Mouse (Mus musculus) limb, embryonic 12.5 days (tissue): ENCODE data around the gene Fxr2. TPM values are rescaled to one million over a fixed set of nuclear protein-coding genes. Genes with fewer than 3 reads are reported as not detected.

Experiments used
- ATAC-seq: fragments of 200-750 bp; cut with Nextera tagmentation; 2 replicates; pipeline ENCODE4 v1.8.0; 2017; ENCODE audit warnings: low read depth, moderate TSS enrichment; ENCODE audit not compliant: insufficient number of reproducible peaks, insufficient read depth, low FRiP score, low TSS enrichment
- H3K27ac ChIP-seq: fragments of 300-500 bp; sonication (generic); 2 replicates; pipeline ENCODE4 v1.5.1; 2016; ENCODE audit warnings: mild to moderate bottlenecking, moderate library complexity
- H3K27me3 ChIP-seq: fragments of 300-500 bp; sonication (generic); 2 replicates; pipeline ENCODE4 v1.6.1; 2016; ENCODE audit warnings: mild to moderate bottlenecking, moderate library complexity
- H3K36me3 ChIP-seq: fragments of 300-500 bp; sonication (generic); 2 replicates; pipeline ENCODE4 v1.6.1; 2016; ENCODE audit warnings: mild to moderate bottlenecking, moderate library complexity
- H3K4me1 ChIP-seq: fragments of 300-500 bp; sonication (generic); replicated peaks from 2 replicates; pipeline ENCODE4 v1.6.1; 2016
- H3K4me2 ChIP-seq: fragments of 300-500 bp; sonication (generic); 2 replicates; pipeline ENCODE4 v1.6.1; 2016; ENCODE audit warnings: mild to moderate bottlenecking, moderate library complexity
- H3K4me3 ChIP-seq: fragments of 300-500 bp; sonication (generic); replicated peaks from 2 replicates; pipeline ENCODE4 v1.5.1; 2016; ENCODE audit warnings: mild to moderate bottlenecking
- H3K9ac ChIP-seq: fragments of 300-500 bp; sonication (generic); replicated peaks from 2 replicates; pipeline ENCODE4 v1.6.1; 2016; ENCODE audit warnings: mild to moderate bottlenecking, moderate library complexity
- H3K9me3 ChIP-seq: fragments of 300-500 bp; sonication (generic); 2 replicates; pipeline ENCODE4 v1.6.1; 2016; ENCODE audit warnings: mild to moderate bottlenecking, moderate library complexity
- WGBS: fragments of 180-500 bp; shearing (Covaris S2); methylation state at CpG from one replicate; pipeline ENCODE4 v1.1.7; 2016; 5-methylcytosine and 5-hydroxymethylcytosine counted together
- polyA plus RNA-seq: library from polyadenylated mRNA; unstranded; fragments of >200 nt; fragmentation: Nextera tagmentation; extraction: Ambion mirVana; gene quantifications from 2 replicates; pipeline ENCODE4 v1.2.1, GENCODE M21; 2016

Fxr2 gene
- polyA plus RNA-seq, 1 experiment from 2014 or later: 56.0 TPM

DNA sequence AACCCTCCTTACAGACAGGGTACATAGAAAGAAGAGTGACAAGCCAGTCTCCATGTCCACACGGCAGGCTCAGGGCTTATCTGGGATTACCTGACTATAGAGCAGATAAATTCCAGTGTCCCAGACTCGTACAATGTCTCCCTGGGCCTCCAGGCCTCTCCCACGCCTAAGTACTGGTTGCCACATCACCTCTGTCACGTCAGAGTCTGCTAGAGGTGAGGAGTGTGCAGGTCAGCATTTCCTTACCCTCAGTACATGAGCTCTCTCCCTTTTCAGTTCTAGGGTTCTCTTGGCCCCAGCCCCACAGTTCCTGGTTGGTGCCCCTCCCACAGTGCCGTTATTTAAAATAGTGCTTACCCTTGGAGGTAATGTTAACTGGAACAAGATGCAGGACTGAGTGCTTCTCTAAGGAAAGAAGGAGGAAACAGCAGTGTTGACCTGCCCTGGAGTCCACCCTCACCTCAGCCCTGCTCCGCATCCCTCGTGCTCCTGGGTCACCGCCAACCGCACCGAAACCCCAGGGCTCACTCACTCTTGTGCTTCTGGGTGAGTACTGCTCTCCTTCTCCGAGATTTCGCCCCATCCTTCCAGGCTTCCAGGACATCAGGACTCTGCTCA is 51.4 kb downstream of the Fxr2 start:
- 82% methylated on average over 12 of the region's 12 CpGs for WGBS
- Histone ChIP-seq H3K4me3 (no peak overlapping the region), H3K9me3 (no peaks in the 10 kb centered on the region), H3K27ac (no peak overlapping the region), H3K36me3 (peaks cover 12% of the 10 kb centered on the region), H3K4me1 (peaks cover 33% of the 10 kb centered on the region), H3K9ac (no peak overlapping the region), H3K27me3 (no peaks in the 10 kb centered on the region), H3K4me2 (no peak overlapping the region)
- no peak for ATAC-seq

DNA sequence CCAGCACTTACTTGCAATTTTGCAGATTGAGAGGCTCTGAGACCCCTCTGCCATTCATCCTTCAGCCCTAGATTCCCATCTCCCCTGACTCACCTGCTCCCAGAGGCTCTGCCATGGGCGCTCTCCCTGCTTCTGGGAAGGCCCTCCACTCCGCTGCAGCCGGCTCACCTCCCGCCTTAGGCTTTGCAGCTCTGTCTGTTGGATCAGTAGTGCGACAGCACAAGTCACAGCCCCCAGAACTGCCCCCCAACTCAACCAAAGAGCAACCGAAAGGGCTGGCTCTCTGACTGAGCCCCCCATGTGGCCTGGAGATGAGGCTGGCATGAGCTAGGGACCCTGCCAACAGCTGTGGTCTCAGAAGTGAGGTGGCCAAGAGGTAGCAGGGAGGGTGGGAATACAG is 52.1 kb downstream of the Fxr2 start:
- Histone ChIP-seq H3K36me3 (peaks cover 7% of the 10 kb centered on the region), H3K4me2 (no peak overlapping the region), H3K27ac (no peak overlapping the region), H3K9me3 (no peaks in the 10 kb centered on the region), H3K4me1 (peaks cover 33% of the 10 kb centered on the region), H3K4me3 (no peak overlapping the region; the same call in 1 of the 2 replicates), H3K9ac (0 out of 2 replicates have a peak overlapping the region, but pooled peaks have one; percentile 13), H3K27me3 (no peaks in the 10 kb centered on the region)
- ATAC-seq: no peak
- 89% methylated on average over 6 of the region's 6 CpGs for WGBS

DNA sequence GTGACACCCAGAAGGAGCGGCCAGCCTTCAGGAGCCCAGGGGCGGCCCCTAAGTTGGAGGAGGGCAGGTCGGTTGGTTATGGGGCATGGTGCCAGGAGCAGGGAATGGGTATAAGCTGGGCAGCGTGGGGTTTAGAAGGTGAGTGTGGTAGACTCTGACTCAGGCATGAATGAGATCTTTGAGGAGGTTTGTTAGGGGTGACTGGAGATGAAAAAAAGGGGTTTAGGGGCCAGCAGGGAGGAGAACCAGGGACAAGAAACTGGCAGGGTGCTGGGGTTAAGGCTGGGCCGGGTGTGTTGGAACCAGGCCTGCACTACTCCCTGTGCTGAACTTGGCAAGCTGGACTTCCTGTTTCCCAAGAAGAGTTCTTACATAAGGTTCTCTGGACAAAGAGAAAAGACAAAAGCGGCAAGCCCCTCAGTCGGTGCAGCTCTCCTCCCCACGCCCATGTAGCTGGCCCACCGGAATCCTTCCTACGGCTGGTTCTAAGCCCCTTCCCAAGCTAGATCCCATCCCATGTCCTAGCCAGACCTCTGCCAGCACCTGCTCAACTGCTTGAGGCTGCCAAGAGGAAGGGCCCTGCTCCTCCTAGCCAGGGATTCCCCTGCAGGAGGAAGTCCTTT is 52.8 kb downstream of the Fxr2 start, which contains the start of gene Tnfsf13:
Gene Tnfsf13 (minus strand): TSS at position 259 of the 623 bp plus-strand sequence.
- no peak for ATAC-seq
- Histone ChIP-seq H3K9ac (peak within 1 kb of the TSS; percentile 13; the same call in 1 of the 2 replicates), H3K36me3 (no peaks in the 10 kb centered on the region; the same call in 1 of the 2 replicates), H3K27ac (0 out of 2 replicates have a peak within 1 kb of the TSS, but pooled peaks have one; percentile 14), H3K4me2 (0 out of 2 replicates have a peak within 1 kb of the TSS, but pooled peaks have one; percentile 2), H3K4me1 (peaks cover 26% of the 10 kb centered on the region), H3K4me3 (no peak within 1 kb of the TSS; the same call in 1 of the 2 replicates), H3K27me3 (no peaks in the 10 kb centered on the region), H3K9me3 (no peaks in the 10 kb centered on the region)
- WGBS: 87% methylated on average over 10 of the region's 10 CpGs

DNA sequence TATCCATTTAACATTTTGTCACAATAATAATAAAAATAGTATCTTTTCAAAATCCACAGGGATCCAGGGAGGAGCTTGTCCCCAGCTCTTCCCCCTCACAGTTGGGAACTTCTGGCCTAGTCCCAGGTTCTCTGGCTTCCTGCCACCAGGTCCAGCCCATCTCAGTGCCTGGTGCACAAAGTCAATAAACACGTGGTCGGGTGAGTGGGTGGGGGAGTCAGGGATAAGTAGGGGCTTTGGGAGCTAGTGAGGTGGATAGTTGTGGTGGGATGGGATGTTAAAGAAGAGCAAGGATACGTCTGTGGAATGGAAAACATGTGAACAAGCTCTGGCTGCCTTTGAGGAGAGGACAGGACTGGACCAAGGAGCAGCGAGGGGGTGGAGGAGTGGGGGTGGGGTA is 53.6 kb downstream of the Fxr2 start:
- 15% methylated on average over 4 of the region's 4 CpGs for WGBS
- 0 out of 2 replicates have a peak overlapping the region, but pooled peaks have one; percentile 2 for H3K4me2 ChIP-seq
- no peaks in the 10 kb centered on the region for H3K36me3 ChIP-seq
- H3K9ac ChIP-seq: no peak overlapping the region; the same call in 1 of the 2 replicates
- H3K9me3 ChIP-seq: no peaks in the 10 kb centered on the region
- H3K4me1 ChIP-seq: peaks cover 20% of the 10 kb centered on the region
- ATAC-seq: no peak
- H3K27me3 ChIP-seq: no peaks in the 10 kb centered on the region
- no peak overlapping the region for H3K4me3 ChIP-seq
- no peak overlapping the region for H3K27ac ChIP-seq

DNA sequence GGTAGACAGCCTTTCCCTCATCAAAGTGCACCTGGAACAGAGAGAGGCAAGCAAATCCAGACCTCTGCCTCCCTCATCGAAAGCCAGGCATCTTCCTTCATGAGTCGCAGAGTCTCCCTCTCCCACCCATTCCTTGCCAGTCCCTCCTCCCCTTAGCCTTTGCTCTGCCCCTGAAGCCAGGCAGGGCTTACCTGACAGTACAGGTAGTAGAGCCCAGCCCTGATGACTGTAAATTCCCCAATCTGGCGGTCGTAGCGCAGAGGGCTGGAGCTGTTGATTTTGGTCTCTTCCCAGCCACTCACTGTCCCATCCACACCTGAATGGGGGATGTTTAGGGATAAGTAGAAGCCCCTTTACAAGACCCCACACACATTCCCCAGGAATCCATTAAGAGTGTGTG is 54.3 kb downstream of the Fxr2 start:
- Histone ChIP-seq H3K36me3 (no peaks in the 10 kb centered on the region), H3K9me3 (no peaks in the 10 kb centered on the region), H3K4me3 (no peak overlapping the region), H3K4me2 (peak overlapping the region; percentile 2; the same call in 1 of the 2 replicates), H3K4me1 (peaks cover 20% of the 10 kb centered on the region), H3K9ac (no peak overlapping the region), H3K27ac (no peak overlapping the region), H3K27me3 (no peaks in the 10 kb centered on the region)
- no peak for ATAC-seq
- WGBS: 47% methylated on average over 5 of the region's 5 CpGs

DNA sequence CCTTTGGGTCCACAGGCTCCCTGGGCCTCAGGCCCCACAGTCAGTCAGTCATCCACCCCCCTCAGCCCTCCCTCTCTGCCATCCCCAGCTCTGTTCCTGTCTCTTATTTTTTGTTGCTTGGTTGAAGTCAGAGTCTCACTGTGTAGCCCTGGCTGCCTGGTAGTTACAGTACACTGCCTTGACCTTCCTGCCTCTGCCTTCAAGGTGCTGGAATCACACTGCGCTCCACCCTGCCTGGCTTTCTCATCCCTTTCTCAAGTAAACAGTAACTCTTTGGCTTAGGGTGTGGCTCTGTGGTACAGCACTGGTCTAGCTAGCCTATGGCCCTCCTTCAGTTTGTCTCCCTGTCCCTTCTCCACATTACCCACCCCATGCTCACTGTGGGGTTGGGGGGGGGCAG is 57.1 kb downstream of the Fxr2 start:
- Histone ChIP-seq H3K9ac (no peak overlapping the region), H3K27me3 (no peaks in the 10 kb centered on the region), H3K9me3 (no peaks in the 10 kb centered on the region), H3K27ac (no peak overlapping the region), H3K4me3 (no peak overlapping the region), H3K4me2 (no peak overlapping the region), H3K4me1 (peaks cover 8% of the 10 kb centered on the region; the same call in 1 of the 2 replicates), H3K36me3 (no peaks in the 10 kb centered on the region)
- 91% methylated on average over 1 of the region's 1 CpGs for WGBS
- ATAC-seq: no peak

DNA sequence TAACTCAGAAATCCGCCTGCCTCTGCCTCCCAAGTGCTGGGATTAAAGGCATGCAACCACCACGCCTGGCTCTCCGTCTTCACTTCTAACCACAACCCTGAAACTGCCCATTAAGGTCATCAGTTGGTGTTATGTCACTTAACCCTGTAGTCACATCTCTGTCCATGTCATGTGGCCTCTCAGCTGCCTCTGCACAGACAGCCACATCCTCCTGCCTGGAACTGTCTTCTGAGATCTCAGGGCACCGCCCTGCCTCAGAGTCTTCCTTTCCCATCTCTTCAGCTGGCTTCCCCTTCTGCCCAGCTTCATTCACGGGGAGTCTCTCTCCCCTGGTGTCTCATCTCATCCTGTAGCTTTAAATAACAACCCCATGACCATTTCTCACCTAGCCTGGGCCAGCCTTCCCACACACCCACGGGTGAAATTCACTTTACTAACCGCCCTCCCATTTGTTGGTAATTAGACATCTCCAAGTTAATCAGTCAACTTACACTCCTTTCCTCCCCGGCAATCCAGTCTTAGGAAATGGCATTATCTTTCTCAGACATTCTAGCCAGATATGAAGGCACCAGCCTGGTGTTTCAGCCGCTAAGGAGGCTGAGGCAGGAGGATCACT is 59.5 kb downstream of the Fxr2 start:
- Histone ChIP-seq H3K36me3 (no peaks in the 10 kb centered on the region), H3K27me3 (no peaks in the 10 kb centered on the region), H3K4me1 (peaks cover 12% of the 10 kb centered on the region), H3K9ac (no peak overlapping the region), H3K27ac (no peak overlapping the region), H3K4me3 (no peak overlapping the region), H3K9me3 (no peaks in the 10 kb centered on the region), H3K4me2 (no peak overlapping the region)
- WGBS: 64% methylated on average over 9 of the region's 9 CpGs
- ATAC-seq: no peak

DNA sequence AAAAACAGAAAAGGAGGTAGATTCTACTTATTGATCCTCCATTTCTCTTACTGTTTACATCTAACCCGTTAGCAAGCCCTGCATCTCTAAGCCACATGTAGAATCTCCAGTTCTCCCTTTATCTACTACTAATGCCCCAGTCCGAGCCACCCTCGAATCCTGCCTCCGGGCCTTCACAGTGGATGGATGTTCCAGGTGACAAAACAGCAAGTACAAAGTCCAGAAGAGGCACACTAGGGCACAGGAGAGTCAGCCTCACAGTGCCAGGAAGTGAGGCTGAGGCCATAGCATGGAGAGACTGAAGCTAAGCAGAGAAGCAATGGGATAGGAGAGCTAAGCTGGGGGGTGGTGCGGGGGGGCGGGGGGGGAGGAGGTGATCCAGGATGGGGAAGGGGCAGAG is 60.1 kb downstream of the Fxr2 start:
- H3K27ac ChIP-seq: no peak overlapping the region
- peaks cover 12% of the 10 kb centered on the region for H3K4me1 ChIP-seq
- ATAC-seq: no peak
- H3K4me3 ChIP-seq: no peak overlapping the region
- H3K4me2 ChIP-seq: no peak overlapping the region
- no peaks in the 10 kb centered on the region for H3K36me3 ChIP-seq
- H3K9ac ChIP-seq: no peak overlapping the region
- H3K27me3 ChIP-seq: no peaks in the 10 kb centered on the region
- H3K9me3 ChIP-seq: no peaks in the 10 kb centered on the region
- WGBS: 92% methylated on average over 6 of the region's 6 CpGs

DNA sequence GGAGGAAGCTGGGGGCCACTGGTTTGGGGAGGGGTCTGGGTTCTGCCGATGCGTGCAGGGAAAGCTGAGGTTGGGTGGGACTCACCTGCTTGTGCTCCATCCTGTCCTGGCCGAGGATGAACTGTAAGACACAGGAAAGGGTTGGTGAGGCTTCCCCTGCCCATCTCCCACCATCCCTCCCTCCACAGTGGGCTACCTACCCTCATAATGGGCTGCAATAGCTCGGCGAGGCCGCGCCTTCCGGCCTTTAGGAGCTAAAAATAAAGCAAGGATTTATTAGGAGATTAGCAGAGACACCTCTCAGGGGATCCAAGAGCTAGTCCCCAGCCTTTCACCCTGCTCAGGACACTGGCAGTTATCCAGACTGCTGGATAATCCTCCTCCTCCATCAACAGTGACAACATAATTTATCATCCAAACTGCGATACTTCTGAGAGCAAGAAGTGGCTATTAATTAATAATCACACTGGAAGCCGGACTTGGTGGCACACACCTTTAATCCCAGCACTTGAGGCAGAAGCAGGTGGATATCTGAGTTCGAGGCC is 60.7 kb downstream of the Fxr2 start:
- 59% methylated on average over 11 of the region's 11 CpGs for WGBS
- Histone ChIP-seq H3K36me3 (no peaks in the 10 kb centered on the region), H3K4me3 (no peak overlapping the region), H3K9ac (no peak overlapping the region), H3K4me2 (no peak overlapping the region), H3K4me1 (peaks cover 12% of the 10 kb centered on the region), H3K9me3 (no peaks in the 10 kb centered on the region), H3K27me3 (no peaks in the 10 kb centered on the region), H3K27ac (no peak overlapping the region)
- ATAC-seq: no peak

DNA sequence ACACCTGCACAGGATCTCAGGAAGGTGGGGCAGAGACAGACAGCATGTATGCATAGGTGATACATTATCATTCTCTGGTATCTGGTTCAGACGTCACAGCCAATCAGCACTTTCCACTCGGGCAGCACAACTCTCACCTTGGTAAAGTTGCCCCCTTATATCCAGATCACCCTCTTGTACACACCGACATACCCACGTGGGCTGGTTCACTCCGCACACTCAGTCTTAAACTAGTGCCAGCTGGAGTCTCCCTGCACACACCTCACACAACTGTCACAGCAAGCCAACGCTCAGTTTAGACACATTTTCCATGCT is 62.2 kb downstream of the Fxr2 start:
- WGBS: 23% methylated on average over 6 of the region's 6 CpGs
- ATAC-seq: 0 out of 2 replicates have a peak, but pooled peaks have one; percentile 53

More for the DNA sequence above, 62.2 kb downstream of the Fxr2 start:
- H3K4me2 ChIP-seq: peak overlapping the region; percentile 92
- H3K27ac ChIP-seq: peak overlapping the region; percentile 86; the same call in 1 of the 2 replicates
- H3K27me3 ChIP-seq: no peaks in the 10 kb centered on the region
- no peaks in the 10 kb centered on the region for H3K36me3 ChIP-seq
- peak overlapping the region; percentile 59 for H3K4me3 ChIP-seq
- H3K9ac ChIP-seq: peak overlapping the region; percentile 82
- peaks cover 12% of the 10 kb centered on the region for H3K4me1 ChIP-seq
- H3K9me3 ChIP-seq: no peaks in the 10 kb centered on the region
